Mouse (Mus musculus): ENCODE data around the gene Zfp106. TPM values are rescaled to one million over a fixed set of nuclear protein-coding genes. Genes with fewer than 3 reads are reported as not detected.

Zfp106 gene
- total and polyA plus RNA-seq, 2 experiments from 2014 or later, result 39.8 to 62.3 TPM

DNA sequence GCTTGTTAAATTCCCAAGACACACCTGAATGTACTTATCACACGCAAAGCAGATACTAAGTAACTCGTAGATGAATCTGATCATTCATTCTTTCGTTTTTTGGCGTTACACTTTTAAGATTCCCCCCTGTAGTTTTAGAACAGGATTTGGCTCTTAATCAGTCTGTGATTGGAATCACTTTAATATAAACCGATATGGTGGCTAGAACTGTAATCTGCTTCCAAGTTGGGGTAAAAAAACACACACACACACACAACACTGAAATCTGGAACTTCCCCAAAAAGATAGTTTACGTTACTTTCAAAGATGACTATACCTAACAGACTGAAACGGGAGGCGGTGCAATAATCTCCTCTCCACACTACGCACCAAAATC, 796 bp downstream of the Zfp106 start:
- Histone ChIP-seq H3K9me3 (ENCODE audit: low read length) (no peaks in the 10 kb centered on the region), H3K4me2 (ENCODE audit: low read depth, low read length, poor library complexity, severe bottlenecking) (peak overlapping the region; percentile 53), H3K36me3 (ENCODE audit: insufficient read depth, low read length) (no peaks in the 10 kb centered on the region), H3K9ac (replicated peaks; ENCODE audit: low read length, poor library complexity, severe bottlenecking) (peak overlapping the region; percentile 94), H3K4me1 (ENCODE audit: insufficient read depth, low read length) (no peaks in the 10 kb centered on the region; the same call in 1 of the 2 replicates), H3K27ac (ENCODE audit: low read depth, low read length) (0 out of 2 replicates have a peak overlapping the region, but pooled peaks have one; percentile 73), H3K4me3 (ENCODE audit: low read depth, low read length) (peak overlapping the region; percentile 96), H3K27me3 (ENCODE audit: insufficient read depth, low read length) (no peaks in the 10 kb centered on the region)
- WGBS, result 24% methylated on average over 9 of the region's 9 CpGs
- TF ChIP-seq CTCF (IDR thresholded peaks at IDR 0.05), result no peak
- ATAC-seq (ENCODE audit: low FRiP score) (no peak), DNase-seq (ENCODE audit: low spot score) (no peak)

DNA sequence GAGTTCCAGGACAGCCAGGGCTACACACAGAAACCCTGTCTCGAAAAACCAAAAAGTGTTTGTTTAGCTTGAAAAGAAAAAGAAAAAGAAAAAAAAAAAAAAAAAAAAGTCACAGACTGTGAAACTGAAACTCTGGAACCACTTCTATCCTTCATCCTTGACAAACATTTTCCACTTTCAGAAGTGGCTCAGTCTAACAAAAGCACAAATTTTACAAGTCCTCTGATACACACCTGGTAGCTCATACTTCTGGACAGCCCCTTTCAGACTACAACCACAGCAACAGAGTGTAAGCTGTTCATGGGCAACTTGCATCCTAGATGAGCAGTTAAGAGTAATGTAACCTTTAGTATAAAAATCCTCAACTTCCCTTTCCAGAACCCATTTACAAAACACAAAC, 2.1 kb downstream of the Zfp106 start:
- H3K4me1 ChIP-seq (ENCODE audit: insufficient read depth, low read length), result no peaks in the 10 kb centered on the region; the same call in 1 of the 2 replicates
- no peaks in the 10 kb centered on the region for H3K27me3 ChIP-seq (ENCODE audit: insufficient read depth, low read length)
- no peak overlapping the region for H3K4me3 ChIP-seq (ENCODE audit: low read depth, low read length)
- no peak overlapping the region for H3K9ac ChIP-seq (replicated peaks; ENCODE audit: low read length, poor library complexity, severe bottlenecking)
- DNase-seq (ENCODE audit: low spot score), result no peak
- no peaks in the 10 kb centered on the region for H3K36me3 ChIP-seq (ENCODE audit: insufficient read depth, low read length)
- no peak overlapping the region for H3K4me2 ChIP-seq (ENCODE audit: low read depth, low read length, poor library complexity, severe bottlenecking)
- WGBS, result 91% methylated on average over 1 of the region's 1 CpGs
- no peaks in the 10 kb centered on the region for H3K9me3 ChIP-seq (ENCODE audit: low read length)
- H3K27ac ChIP-seq (ENCODE audit: low read depth, low read length), result no peak overlapping the region
- no peak for ATAC-seq (ENCODE audit: low FRiP score)
- TF ChIP-seq CTCF (IDR thresholded peaks at IDR 0.05), result no peak

DNA sequence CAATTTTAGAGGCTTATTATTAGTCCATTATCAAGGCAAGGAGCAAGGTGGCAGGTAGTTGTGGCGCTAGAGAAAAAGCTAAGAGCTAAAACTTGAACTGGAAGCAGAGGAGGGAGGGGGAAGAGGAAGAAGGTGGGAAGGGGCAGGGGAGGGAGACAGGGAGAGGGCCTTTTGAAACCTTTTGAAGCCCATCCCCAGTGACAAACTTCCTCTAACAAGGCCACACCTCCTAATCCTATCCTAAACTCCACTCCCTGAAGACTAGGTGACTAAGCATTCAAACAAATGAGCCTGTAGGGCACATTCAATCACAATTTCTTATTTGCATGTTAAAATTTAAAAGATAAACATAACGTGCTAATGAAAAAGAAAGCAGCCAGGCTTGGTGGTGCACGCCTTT, 4.8 kb downstream of the Zfp106 start:
- Histone ChIP-seq H3K9ac (replicated peaks; ENCODE audit: low read length, poor library complexity, severe bottlenecking) (no peak overlapping the region), H3K27me3 (ENCODE audit: insufficient read depth, low read length) (no peaks in the 10 kb centered on the region), H3K4me3 (ENCODE audit: low read depth, low read length) (no peak overlapping the region), H3K36me3 (ENCODE audit: insufficient read depth, low read length) (no peaks in the 10 kb centered on the region), H3K9me3 (ENCODE audit: low read length) (no peaks in the 10 kb centered on the region), H3K4me1 (ENCODE audit: insufficient read depth, low read length) (no peaks in the 10 kb centered on the region; the same call in 1 of the 2 replicates), H3K4me2 (ENCODE audit: low read depth, low read length, poor library complexity, severe bottlenecking) (no peak overlapping the region), H3K27ac (ENCODE audit: low read depth, low read length) (no peak overlapping the region)
- no peak for DNase-seq (ENCODE audit: low spot score)
- ATAC-seq (ENCODE audit: low FRiP score), result no peak
- TF ChIP-seq CTCF (IDR thresholded peaks at IDR 0.05), result no peak
- WGBS, result 91% methylated on average over 3 of the region's 3 CpGs

DNA sequence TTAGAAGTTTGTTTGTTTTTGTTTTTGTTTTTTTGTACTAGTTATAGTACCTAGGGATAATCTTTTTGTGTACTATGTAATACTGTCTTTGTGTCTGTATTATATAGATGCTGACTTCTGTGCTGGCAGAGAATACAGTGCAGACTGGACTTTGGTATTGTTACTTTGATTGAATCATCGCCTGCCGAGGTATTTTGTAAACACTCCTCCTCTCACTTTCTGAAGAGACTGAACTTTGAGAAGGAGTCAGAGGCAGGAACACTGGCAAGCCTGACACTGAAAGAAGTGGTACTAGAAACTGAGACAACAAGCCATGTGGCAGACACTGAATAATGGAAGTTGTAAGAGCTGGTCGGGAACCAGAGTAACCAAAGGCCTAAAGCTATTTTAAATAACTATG, 6.8 kb downstream of the Zfp106 start:
- WGBS, result 82% methylated on average over 3 of the region's 3 CpGs
- Histone ChIP-seq H3K9ac (replicated peaks; ENCODE audit: low read length, poor library complexity, severe bottlenecking) (no peak overlapping the region), H3K27ac (ENCODE audit: low read depth, low read length) (no peak overlapping the region), H3K4me2 (ENCODE audit: low read depth, low read length, poor library complexity, severe bottlenecking) (no peak overlapping the region), H3K4me1 (ENCODE audit: insufficient read depth, low read length) (no peaks in the 10 kb centered on the region), H3K4me3 (ENCODE audit: low read depth, low read length) (no peak overlapping the region), H3K9me3 (ENCODE audit: low read length) (no peaks in the 10 kb centered on the region), H3K27me3 (ENCODE audit: insufficient read depth, low read length) (no peaks in the 10 kb centered on the region), H3K36me3 (ENCODE audit: insufficient read depth, low read length) (peaks cover 11% of the 10 kb centered on the region)
- ATAC-seq (ENCODE audit: low FRiP score), result no peak
- no peak for TF ChIP-seq CTCF (IDR thresholded peaks at IDR 0.05)
- no peak for DNase-seq (ENCODE audit: low spot score)

DNA sequence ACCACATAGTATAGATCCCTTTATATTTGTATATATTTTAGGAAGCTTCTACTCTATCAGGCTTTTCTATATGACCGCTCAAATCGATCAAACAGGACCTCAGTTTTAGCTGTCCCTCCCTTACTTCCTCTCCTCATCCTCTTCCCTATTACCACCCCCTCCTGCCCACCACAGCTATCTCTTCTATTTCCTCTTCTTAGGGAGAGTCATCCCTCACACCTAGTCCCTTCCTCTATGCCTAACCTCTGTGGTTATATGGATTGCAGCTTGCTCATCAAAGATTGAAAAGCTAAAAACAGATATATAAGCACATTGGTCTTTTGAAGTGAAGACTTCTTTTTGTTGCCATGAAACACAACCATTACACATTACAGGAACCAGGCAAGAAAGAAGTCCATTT, 18.9 kb downstream of the Zfp106 start:
- DNase-seq (ENCODE audit: low spot score) (no peak), ATAC-seq (ENCODE audit: low FRiP score) (no peak)
- Histone ChIP-seq H3K36me3 (ENCODE audit: insufficient read depth, low read length) (peaks cover 10% of the 10 kb centered on the region), H3K4me1 (ENCODE audit: insufficient read depth, low read length) (no peaks in the 10 kb centered on the region), H3K4me3 (ENCODE audit: low read depth, low read length) (no peak overlapping the region), H3K27ac (ENCODE audit: low read depth, low read length) (no peak overlapping the region), H3K27me3 (ENCODE audit: insufficient read depth, low read length) (no peaks in the 10 kb centered on the region), H3K4me2 (ENCODE audit: low read depth, low read length, poor library complexity, severe bottlenecking) (no peak overlapping the region), H3K9me3 (ENCODE audit: low read length) (no peaks in the 10 kb centered on the region), H3K9ac (replicated peaks; ENCODE audit: low read length, poor library complexity, severe bottlenecking) (no peak overlapping the region)
- TF ChIP-seq CTCF (IDR thresholded peaks at IDR 0.05), result no peak
- WGBS, result 94% methylated on average over 2 of the region's 2 CpGs

DNA sequence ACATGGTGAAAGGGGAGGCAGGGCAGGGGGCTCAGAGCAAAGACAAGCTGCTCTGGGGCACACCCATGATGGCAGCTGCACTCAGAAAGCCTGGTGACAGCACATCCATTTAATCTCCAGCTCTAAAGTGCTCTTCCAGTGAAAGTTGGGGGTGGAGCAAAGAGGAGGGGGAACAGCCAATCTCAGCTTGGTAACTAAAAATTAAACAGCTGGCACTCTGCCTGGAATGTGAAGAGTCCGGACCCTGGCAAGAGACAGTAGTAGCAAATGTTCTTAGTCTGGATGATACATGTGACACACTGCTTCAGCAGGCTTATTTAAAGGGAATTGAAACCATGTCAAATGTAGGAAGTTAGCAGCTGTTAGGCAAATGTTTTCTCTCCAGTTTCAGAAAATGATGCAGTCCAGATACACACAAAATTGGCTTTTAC, 23.9 kb downstream of the Zfp106 start:
- Histone ChIP-seq H3K27me3 (ENCODE audit: insufficient read depth, low read length) (no peaks in the 10 kb centered on the region), H3K4me3 (ENCODE audit: low read depth, low read length) (no peak overlapping the region), H3K9me3 (ENCODE audit: low read length) (no peaks in the 10 kb centered on the region), H3K4me2 (ENCODE audit: low read depth, low read length, poor library complexity, severe bottlenecking) (no peak overlapping the region), H3K27ac (ENCODE audit: low read depth, low read length) (no peak overlapping the region), H3K36me3 (ENCODE audit: insufficient read depth, low read length) (peaks cover 8% of the 10 kb centered on the region; the same call in 1 of the 2 replicates), H3K9ac (replicated peaks; ENCODE audit: low read length, poor library complexity, severe bottlenecking) (no peak overlapping the region), H3K4me1 (ENCODE audit: insufficient read depth, low read length) (no peaks in the 10 kb centered on the region)
- WGBS, result 28% methylated on average over 1 of the region's 1 CpGs
- DNase-seq (ENCODE audit: low spot score), result peak; percentile 94
- TF ChIP-seq CTCF (IDR thresholded peaks at IDR 0.05), result no peak
- ATAC-seq (ENCODE audit: low FRiP score), result no peak

All from midbrain, postnatal 0 days (tissue).